Mouse (Mus musculus): ENCODE measurements around the gene Gid8. TPM values are rescaled to one million over a fixed set of nuclear protein-coding genes. Genes with fewer than 3 reads are reported as not detected.

The Gid8 gene
- total and polyA plus RNA-seq, 3 experiments = 52.8 to 65.5 TPM; not detected in 1

DNA sequence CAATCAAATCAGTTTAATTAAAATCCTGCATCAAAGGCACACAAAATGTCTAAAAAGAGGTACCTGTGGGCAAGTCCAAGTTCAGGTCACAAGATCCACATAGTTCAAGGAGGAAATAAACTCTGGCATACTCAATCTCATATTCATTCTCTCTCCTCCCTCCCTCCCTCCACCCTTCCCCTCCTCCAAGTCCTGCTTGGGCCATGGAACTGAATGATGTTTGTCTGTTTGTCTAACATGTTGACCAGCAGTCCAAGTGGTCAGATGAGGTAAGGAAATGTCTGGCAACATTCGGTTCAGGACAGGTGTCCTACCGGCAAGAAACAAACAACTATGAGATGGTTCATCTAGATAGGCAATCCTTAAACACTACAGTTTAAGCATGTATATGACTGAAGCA is 33.2 kb upstream of the Gid8 start:
- H3K79me2 ChIP-seq (ENCODE audit: control insufficient read depth, insufficient read depth, low read length, poor library complexity) = no peaks in the 10 kb centered on the region
- TF ChIP-seq CHD2 (IDR thresholded peaks at IDR 0.05; ENCODE audit: low read length) (no peak), CTCF (IDR thresholded peaks at IDR 0.05 in 2 of 3, conservative IDR thresholded peaks at IDR 0.05 in 1 of 3; ENCODE audit: control insufficient read depth in 1 of 3, insufficient read depth in 1 of 3, low read depth in 2 of 3, low read length in 3 of 3, poor library complexity in 1 of 3, severe bottlenecking in 1 of 3) (no peak), MEF2A (IDR thresholded peaks at IDR 0.05; ENCODE audit: extremely low read depth, insufficient replicate concordance, low read depth, low read length, poor library complexity, severe bottlenecking) (no peak), POLR2AphosphoS5 (IDR thresholded peaks at IDR 0.05; ENCODE audit: borderline replicate concordance, low read depth, low read length) (no peak)
- peaks cover 0 to 12% of the 10 kb centered on the region in 2 experiments; a peak in 3 of 4 replicates for H3K36me3 ChIP-seq (ENCODE audit: control insufficient read depth in 1 of 2, insufficient read depth in 2 of 2, low read length in 2 of 2)
- no peaks in the 10 kb centered on the region for H3K27me3 ChIP-seq (ENCODE audit: control insufficient read depth in 1 of 2, insufficient read depth in 2 of 2, low read length in 2 of 2)
- H3K4me1 ChIP-seq (ENCODE audit: control insufficient read depth in 1 of 2, insufficient read depth in 2 of 2, low read length in 2 of 2) = no peaks in the 10 kb centered on the region
- no peak overlapping the region for H3K9ac ChIP-seq (ENCODE audit: control insufficient read depth, low read depth, low read length, poor library complexity, severe bottlenecking)
- H3K9me3 ChIP-seq (replicated peaks; ENCODE audit: insufficient read depth, low read length) = no peaks in the 10 kb centered on the region
- no peak for DNase-seq (ENCODE audit: low read depth, low spot score)
- no peak overlapping the region for H3K27ac ChIP-seq (ENCODE audit: control insufficient read depth, low read depth, low read length)
- H3K4me3 ChIP-seq (ENCODE audit: control insufficient read depth in 1 of 2, insufficient read depth in 1 of 2, low read depth in 2 of 2, low read length in 2 of 2) = no peak overlapping the region

DNA sequence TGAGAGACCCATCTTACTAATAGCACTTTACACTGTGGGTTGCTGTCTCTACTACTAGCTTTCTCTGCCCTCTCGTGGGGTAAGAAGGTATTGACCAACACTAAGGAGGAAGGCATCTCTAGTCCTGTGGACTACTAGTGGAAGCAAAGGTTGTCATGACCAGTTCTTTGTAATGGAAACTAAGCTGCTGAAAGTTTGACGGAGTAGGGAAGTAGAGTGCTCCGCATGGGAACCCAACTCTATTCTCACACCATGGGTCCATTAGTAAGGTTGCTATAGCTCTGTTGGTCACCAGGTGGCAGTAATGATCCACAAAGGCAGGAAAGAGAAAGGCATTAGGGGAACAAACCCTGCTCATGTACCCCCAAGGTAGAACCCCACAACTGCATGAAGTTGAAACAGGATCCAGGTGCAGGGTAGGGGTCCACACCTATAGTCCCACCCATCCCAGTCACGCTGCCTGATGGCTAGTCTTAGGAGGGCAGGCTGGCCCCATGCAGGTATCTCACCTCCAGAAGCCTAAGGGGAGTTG is 31.2 kb upstream of the Gid8 start:
- Histone ChIP-seq H3K4me3 (ENCODE audit: control insufficient read depth in 1 of 2, insufficient read depth in 1 of 2, low read depth in 2 of 2, low read length in 2 of 2) (no peak overlapping the region), H3K4me1 (ENCODE audit: control insufficient read depth in 1 of 2, insufficient read depth in 2 of 2, low read length in 2 of 2) (no peaks in the 10 kb centered on the region), H3K9me3 (replicated peaks; ENCODE audit: insufficient read depth, low read length) (no peaks in the 10 kb centered on the region), H3K9ac (ENCODE audit: control insufficient read depth, low read depth, low read length, poor library complexity, severe bottlenecking) (no peak overlapping the region), H3K36me3 (ENCODE audit: control insufficient read depth in 1 of 2, insufficient read depth in 2 of 2, low read length in 2 of 2) (peaks cover 0 to 13% of the 10 kb centered on the region in 2 experiments; a peak in 3 of 4 replicates), H3K27ac (ENCODE audit: control insufficient read depth, low read depth, low read length) (no peak overlapping the region), H3K79me2 (ENCODE audit: control insufficient read depth, insufficient read depth, low read length, poor library complexity) (no peaks in the 10 kb centered on the region), H3K27me3 (ENCODE audit: control insufficient read depth in 1 of 2, insufficient read depth in 2 of 2, low read length in 2 of 2) (no peaks in the 10 kb centered on the region)
- peak; percentile 73 for DNase-seq (ENCODE audit: low read depth, low spot score)
- TF ChIP-seq RCOR1 (IDR thresholded peaks at IDR 0.05; ENCODE audit: low read depth, low read length) (no peak), ZC3H11A (IDR thresholded peaks at IDR 0.05; ENCODE audit: low read depth, low read length) (peak; percentile 70), RAD21 (IDR thresholded peaks at IDR 0.05; ENCODE audit: low read depth, low read length) (peak; percentile 73), ZMIZ1 (IDR thresholded peaks at IDR 0.05; ENCODE audit: low read depth, low read length) (no peak), MAX (IDR thresholded peaks at IDR 0.05; ENCODE audit: low read length) (no peak), ZNF384 (IDR thresholded peaks at IDR 0.05; ENCODE audit: low read depth, low read length) (no peak), CTCF (IDR thresholded peaks at IDR 0.05 in 2 of 3, conservative IDR thresholded peaks at IDR 0.05 in 1 of 3; ENCODE audit: control insufficient read depth in 1 of 3, insufficient read depth in 1 of 3, low read depth in 2 of 3, low read length in 3 of 3, poor library complexity in 1 of 3, severe bottlenecking in 1 of 3) (peak; percentile 42 to 85 (median 78)), UBTF (IDR thresholded peaks at IDR 0.05; ENCODE audit: borderline replicate concordance, insufficient read depth, low read depth, low read length) (no peak), TAL1 (IDR thresholded peaks at IDR 0.05; ENCODE audit: low read length) (no peak), TBP (IDR thresholded peaks at IDR 0.05; ENCODE audit: low read depth, low read length) (no peak), CHD2 (IDR thresholded peaks at IDR 0.05; ENCODE audit: low read length) (no peak), SMC3 (IDR thresholded peaks at IDR 0.05; ENCODE audit: low read depth, low read length) (peak; percentile 78), MAFK (IDR thresholded peaks at IDR 0.05; ENCODE audit: borderline replicate concordance, low read depth, low read length) (no peak), SIN3A (IDR thresholded peaks at IDR 0.05; ENCODE audit: low read length) (0 out of 2 replicates have a peak, but pooled peaks have one; percentile 23)

Measured in MEL (cell line).